Mouse (Mus musculus): Measurements from ENCODE around the gene AU022252.

The AU022252 gene

GRCm38 (mm10) chr4:119188060-119188785 is 44.3 kb downstream of the AU022252 start:
- DNase-seq (ENCODE audit: low spot score in 2 of 2), result no peak

GRCm38 (mm10) chr4:119185771-119186170 is 46.7 kb downstream of the AU022252 start:
- DNase-seq (ENCODE audit: low spot score in 2 of 2), result no peak

GRCm38 (mm10) chr4:119183525-119183924 is 49.0 kb downstream of the AU022252 start:
- DNase-seq (ENCODE audit: low spot score in 2 of 2), result no peak

GRCm38 (mm10) chr4:119181456-119181855 is 51.1 kb downstream of the AU022252 start:
- DNase-seq (ENCODE audit: low spot score in 2 of 2), result no peak

- no peak for DNase-seq (ENCODE audit: low spot score in 2 of 2)
Observed at GRCm38 (mm10) chr4:119180133-119180707, 52.3 kb downstream of the AU022252 start.

GRCm38 (mm10) chr4:119178331-119178730 is 54.2 kb downstream of the AU022252 start:
- no peak for DNase-seq (ENCODE audit: low spot score in 2 of 2)

GRCm38 (mm10) chr4:119177702-119178101 is 54.8 kb downstream of the AU022252 start:
- no peak for DNase-seq (ENCODE audit: low spot score in 2 of 2)

- peak; percentile 83 to 93 for DNase-seq (ENCODE audit: low spot score in 2 of 2)
Observed at GRCm38 (mm10) chr4:119173851-119174453, 58.6 kb downstream of the AU022252 start, which contains the start of gene Zfp691. TSS of gene Zfp691 (minus strand) at chr4:119174195.

- DNase-seq (ENCODE audit: low spot score in 2 of 2), result no peak
Observed at GRCm38 (mm10) chr4:119172919-119173650, 59.4 kb downstream of the AU022252 start.

- peak; percentile 77 to 85 for DNase-seq (ENCODE audit: low spot score in 2 of 2)
Observed at GRCm38 (mm10) chr4:119167663-119168062, 64.8 kb downstream of the AU022252 start.

GRCm38 (mm10) chr4:119167068-119167467 is 65.4 kb downstream of the AU022252 start:
- DNase-seq (ENCODE audit: low spot score in 2 of 2), result no peak

GRCm38 (mm10) chr4:119165916-119166315 is 66.6 kb downstream of the AU022252 start:
- no peak for DNase-seq (ENCODE audit: low spot score in 2 of 2)

- no peak for DNase-seq (ENCODE audit: low spot score in 2 of 2)
Observed at GRCm38 (mm10) chr4:119162990-119163389, 69.5 kb downstream of the AU022252 start.

GRCm38 (mm10) chr4:119161358-119161757 is 71.2 kb downstream of the AU022252 start:
- no peak for DNase-seq (ENCODE audit: low spot score in 2 of 2)

GRCm38 (mm10) chr4:119157891-119158290 is 74.6 kb downstream of the AU022252 start:
- no peak for DNase-seq (ENCODE audit: low spot score in 2 of 2)

GRCm38 (mm10) chr4:119157186-119157585 is 75.3 kb downstream of the AU022252 start:
- peak in 1 of 2 experiments; percentile 62 for DNase-seq (ENCODE audit: low spot score in 2 of 2)
